Mouse (Mus musculus): ENCODE data around the gene Ythdc1.

DNA sequence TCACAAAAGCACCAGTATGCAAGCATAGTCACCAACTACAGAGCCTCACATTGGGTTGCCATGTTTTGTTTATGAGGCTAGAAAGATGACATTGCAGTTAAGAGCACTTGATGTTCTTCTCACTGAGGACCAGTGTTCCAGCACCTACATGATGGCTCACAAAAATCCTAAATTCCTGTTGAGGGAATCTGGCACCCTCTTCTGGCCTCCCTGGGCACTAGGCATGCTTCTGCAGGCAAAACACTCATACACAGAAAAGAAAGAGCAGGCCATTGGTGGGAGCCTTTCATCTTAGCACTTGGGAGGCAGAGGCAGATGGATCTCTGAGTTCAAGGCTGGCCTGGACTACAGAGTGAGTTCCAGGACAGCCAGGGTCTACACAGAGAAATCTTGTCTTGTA lies 33.0 kb upstream of the Ythdc1 start:
- no peak for TF ChIP-seq EP300 (IDR thresholded peaks at IDR 0.05; ENCODE audit: low read length)
- no peak for TF ChIP-seq TCF12 (IDR thresholded peaks at IDR 0.05; ENCODE audit: low read depth, low read length)
- peak in 1 of 2 experiments; percentile 63; a peak in 2 of 4 replicates for TF ChIP-seq CTCF (conservative IDR thresholded peaks at IDR 0.05 in 1 of 2, IDR thresholded peaks at IDR 0.05 in 1 of 2; ENCODE audit: low read depth in 2 of 2, low read length in 2 of 2)
- TF ChIP-seq ZKSCAN1 (IDR thresholded peaks at IDR 0.05; ENCODE audit: borderline replicate concordance, low read depth, low read length), result no peak
- TF ChIP-seq SMC3 (IDR thresholded peaks at IDR 0.05; ENCODE audit: low read depth, low read length), result peak; percentile 56
- TF ChIP-seq POLR2A (IDR thresholded peaks at IDR 0.05; ENCODE audit: low read depth, low read length), result no peak
- no peak for TF ChIP-seq PAX5 (IDR thresholded peaks at IDR 0.05; ENCODE audit: low read length)
- TF ChIP-seq USF1 (IDR thresholded peaks at IDR 0.05; ENCODE audit: low read depth, low read length), result no peak
- peak; percentile 58 for TF ChIP-seq RAD21 (IDR thresholded peaks at IDR 0.05; ENCODE audit: low read depth, low read length)
- no peak for TF ChIP-seq IRF4 (IDR thresholded peaks at IDR 0.05; ENCODE audit: low read depth, low read length)
- TF ChIP-seq CHD2 (IDR thresholded peaks at IDR 0.05; ENCODE audit: low read length), result no peak
- no peak for TF ChIP-seq NRF1 (IDR thresholded peaks at IDR 0.05; ENCODE audit: low read depth, low read length)
- TF ChIP-seq E2F4 (IDR thresholded peaks at IDR 0.05; ENCODE audit: insufficient replicate concordance, low read depth, low read length), result no peak
- no peak for TF ChIP-seq GABPA (IDR thresholded peaks at IDR 0.05; ENCODE audit: insufficient replicate concordance, low read depth, low read length)

All from CH12.LX (cell line).